Mouse (Mus musculus) bone marrow, adult 2 months (tissue): Measurements from ENCODE around the gene Gm32742.

Experiments
- CTCF ChIP-seq: fragments of 200-500 bp; IDR thresholded peaks from 2 replicates; pipeline ENCODE4 v1.5.1; 2011; ENCODE audit warnings: low read length, control low read depth; ENCODE audit not compliant: control insufficient read depth, insufficient read depth
- POLR2A ChIP-seq: fragments of 200-500 bp; IDR thresholded peaks from 2 replicates; pipeline ENCODE4 v1.6.1; 2011; ENCODE audit warnings: low read depth, mild to moderate bottlenecking, control low read depth, low read length, borderline replicate concordance; ENCODE audit not compliant: control insufficient read depth

- TF ChIP-seq CTCF (no peak), POLR2A (no peak)
These were observed 43.6 kb upstream of the Gm32742 start for GRCm38 (mm10) chr9:51208974-51209332.
